Mouse (Mus musculus) CH12.LX (cell line): ENCODE data around the gene Rin3. TPM values are rescaled to one million over a fixed set of nuclear protein-coding genes. Genes with fewer than 3 reads are reported as not detected.

Source experiments
- DNase-seq: peaks from one replicate; pipeline ENCODE4 v3.0.0-alpha.2; 2013; ENCODE audit errors: extremely low read depth
- H3K27ac ChIP-seq: 2 replicates; pipeline ENCODE4 v1.5.1; 2012; ENCODE audit warnings: low read depth, mild to moderate bottlenecking, control low read depth, moderate library complexity; ENCODE audit not compliant: insufficient read depth
- H3K27me3 ChIP-seq: replicated peaks from 2 replicates; pipeline ENCODE3; 2012; ENCODE audit warnings: inconsistent platforms
- H3K36me3 ChIP-seq, 2 experiments: replicated peaks in 1 of 2; 2 replicates each; pipeline versions ENCODE3 to v1.6.1; 2012; ENCODE audit warnings: inconsistent platforms in 1 of 2, low read length in 1 of 2, mild to moderate bottlenecking in 1 of 2, mixed read lengths in 1 of 2, moderate library complexity in 1 of 2; ENCODE audit not compliant: control insufficient read depth in 1 of 2, insufficient read depth in 1 of 2
- H3K4me1 ChIP-seq, 2 experiments: 2 replicates each; pipeline ENCODE4 v1.6.1; 2012; ENCODE audit warnings: inconsistent platforms in 1 of 2, moderate library complexity in 1 of 2; ENCODE audit not compliant: insufficient read depth in 2 of 2, control insufficient read depth in 1 of 2
- H3K4me2 ChIP-seq: 2 replicates; pipeline ENCODE4 v1.6.1; 2012; ENCODE audit warnings: low read depth, mild to moderate bottlenecking, control low read depth; ENCODE audit not compliant: poor library complexity, insufficient read depth, severe bottlenecking
- H3K4me3 ChIP-seq, 3 experiments: fragments of 150-350 bp in 1 of 3; sonication (generic) in 1 of 3; replicated peaks in 1 of 3; 2 replicates each; pipeline versions ENCODE3 to v1.5.1; 2011 to 2012; ENCODE audit warnings: low read depth in 2 of 3, low read length in 2 of 3, mild to moderate bottlenecking in 2 of 3, moderate library complexity in 2 of 3, control low read depth in 1 of 3, improper control_type of control experiment in 1 of 3, inconsistent platforms in 1 of 3, mixed read lengths in 1 of 3; ENCODE audit not compliant: poor library complexity in 1 of 3
- H3K79me2 ChIP-seq: replicated peaks from 2 replicates; pipeline ENCODE4 v1.6.1; 2012; ENCODE audit warnings: mild to moderate bottlenecking, moderate library complexity; ENCODE audit not compliant: control insufficient read depth, poor library complexity, insufficient read depth, severe bottlenecking; ENCODE audit errors: extremely low read depth
- H3K9ac ChIP-seq: 2 replicates; pipeline ENCODE4 v1.6.1; 2012; ENCODE audit warnings: low read depth, mild to moderate bottlenecking, control low read depth, moderate library complexity; ENCODE audit not compliant: insufficient read depth
- H3K9me3 ChIP-seq: replicated peaks from 2 replicates; pipeline ENCODE3; 2012; ENCODE audit warnings: low read length, inconsistent platforms, mixed read lengths
- BHLHE40 ChIP-seq: IDR thresholded peaks from 2 replicates; pipeline ENCODE4 v1.6.1; 2011; ENCODE audit warnings: mild to moderate bottlenecking, low read depth, low read length, improper control_type of control experiment
- CHD2 ChIP-seq: IDR thresholded peaks from 2 replicates; pipeline ENCODE4 v1.6.1; 2011; ENCODE audit warnings: low read length, improper control_type of control experiment
- CTCF ChIP-seq, 2 experiments: IDR thresholded peaks in 1 of 2; conservative IDR thresholded peaks in 1 of 2; 2 replicates each; pipeline ENCODE4 v1.5.1; 2011 to 2012; ENCODE audit warnings: low read depth in 2 of 2, low read length in 2 of 2, improper control_type of control experiment in 1 of 2, inconsistent platforms in 1 of 2, mild to moderate bottlenecking in 1 of 2, moderate library complexity in 1 of 2
- E2F4 ChIP-seq: IDR thresholded peaks from 2 replicates; pipeline ENCODE4 v1.6.1; 2011; ENCODE audit warnings: low read depth, low read length, improper control_type of control experiment; ENCODE audit not compliant: insufficient replicate concordance
- ELF1 ChIP-seq: IDR thresholded peaks from 2 replicates; pipeline ENCODE4 v1.6.1; 2014; ENCODE audit warnings: low read depth, mild to moderate bottlenecking, inconsistent platforms, low read length, improper control_type of control experiment
- EP300 ChIP-seq: IDR thresholded peaks from 2 replicates; pipeline ENCODE4 v1.6.1; 2011; ENCODE audit warnings: low read length, improper control_type of control experiment
- GABPA ChIP-seq: IDR thresholded peaks from 2 replicates; pipeline ENCODE4 v1.6.1; 2012; ENCODE audit warnings: low read depth, low read length, improper control_type of control experiment, inconsistent platforms; ENCODE audit not compliant: insufficient replicate concordance
- IRF4 ChIP-seq: IDR thresholded peaks from 2 replicates; pipeline ENCODE4 v1.6.1; 2014; ENCODE audit warnings: low read depth, mild to moderate bottlenecking, inconsistent platforms, low read length, improper control_type of control experiment
- JUN ChIP-seq: IDR thresholded peaks from 2 replicates; pipeline ENCODE4 v1.6.1; 2011; ENCODE audit warnings: low read depth, mild to moderate bottlenecking, low read length, improper control_type of control experiment, moderate library complexity; ENCODE audit not compliant: insufficient read depth
- JUND ChIP-seq: conservative IDR thresholded peaks from 2 replicates; pipeline ENCODE4 v1.6.1; 2011; ENCODE audit warnings: low read depth, low read length, improper control_type of control experiment
- MAFK ChIP-seq: IDR thresholded peaks from 2 replicates; pipeline ENCODE4 v1.6.1; 2011; ENCODE audit warnings: low read length, improper control_type of control experiment; ENCODE audit not compliant: insufficient replicate concordance
- MAZ ChIP-seq: IDR thresholded peaks from 2 replicates; pipeline ENCODE4 v1.6.1; 2012; ENCODE audit warnings: low read depth, mild to moderate bottlenecking, inconsistent platforms, low read length, improper control_type of control experiment, moderate library complexity
- NRF1 ChIP-seq: IDR thresholded peaks from 2 replicates; pipeline ENCODE4 v1.6.1; 2014; ENCODE audit warnings: low read depth, mild to moderate bottlenecking, inconsistent platforms, low read length, improper control_type of control experiment, moderate library complexity
- PAX5 ChIP-seq: IDR thresholded peaks from 2 replicates; pipeline ENCODE4 v1.6.1; 2012; ENCODE audit warnings: low read length, inconsistent platforms, mixed read lengths
- POLR2AphosphoS2 ChIP-seq: IDR thresholded peaks from 2 replicates; pipeline ENCODE4 v1.6.1; 2011; ENCODE audit warnings: low read depth, low read length, improper control_type of control experiment
- RAD21 ChIP-seq: IDR thresholded peaks from 2 replicates; pipeline ENCODE4 v1.6.1; 2011; ENCODE audit warnings: low read depth, mild to moderate bottlenecking, low read length, improper control_type of control experiment, moderate library complexity
- RCOR1 ChIP-seq: conservative IDR thresholded peaks from 2 replicates; pipeline ENCODE4 v1.6.1; 2012; ENCODE audit warnings: low read depth, mild to moderate bottlenecking, inconsistent platforms, low read length, improper control_type of control experiment
- TCF12 ChIP-seq: IDR thresholded peaks from 2 replicates; pipeline ENCODE4 v1.6.1; 2014; ENCODE audit warnings: low read depth, mild to moderate bottlenecking, inconsistent platforms, low read length, improper control_type of control experiment
- USF1 ChIP-seq: IDR thresholded peaks from 2 replicates; pipeline ENCODE4 v1.6.1; 2014; ENCODE audit warnings: low read depth, mild to moderate bottlenecking, inconsistent platforms, low read length, improper control_type of control experiment
- ZKSCAN1 ChIP-seq: IDR thresholded peaks from 2 replicates; pipeline ENCODE4 v1.6.1; 2012; ENCODE audit warnings: low read depth, inconsistent platforms, low read length, improper control_type of control experiment, borderline replicate concordance
- ZMIZ1 ChIP-seq: IDR thresholded peaks from 2 replicates; pipeline ENCODE4 v1.6.1; 2012; ENCODE audit warnings: low read depth, mild to moderate bottlenecking, inconsistent platforms, low read length, improper control_type of control experiment
- ZNF384 ChIP-seq: IDR thresholded peaks from 2 replicates; pipeline ENCODE4 v1.6.1; 2012; ENCODE audit warnings: low read depth, low read length, improper control_type of control experiment, inconsistent platforms
- dilution Hi-C: fragments of 300-500 bp; cut with MboI; formaldehyde crosslinking; loops from 2 replicates; pipeline ENCODE4 v1.14.3; 2020; ENCODE audit warnings: low sequenced_read_pairs; ENCODE audit not compliant: extremely low pct_unique_long_range_greater_than_20kb, extremely low pct_ligation_motif_present
- in situ Hi-C: fragments of 300-500 bp; cut with MboI; formaldehyde crosslinking; loops from 3 replicates; pipeline ENCODE4 v1.14.3; 2019; ENCODE audit warnings: low sequenced_read_pairs, low pct_ligation_motif_present, low pct_unique_long_range_greater_than_20kb, mixed read lengths
- polyA plus RNA-seq: library from polyadenylated mRNA; unstranded; fragments of >175 nt; gene quantifications from 2 replicates; pipeline ENCODE4 v1.2.1, GENCODE M21; 2012; ENCODE audit warnings: low read depth; ENCODE audit not compliant: insufficient read length
- total RNA-seq, 2 experiments: library from RNA; depleted of rRNA; stranded (reverse); fragments of 300-350 nt in 1 of 2; fragments of >200 nt in 1 of 2; gene quantifications; 2 replicates each; pipeline ENCODE4 v1.2.3; 2012 to 2014

Rin3 gene
- total and polyA plus RNA-seq, 3 experiments = 2.4 to 10.0 (median 8.4) TPM

DNA sequence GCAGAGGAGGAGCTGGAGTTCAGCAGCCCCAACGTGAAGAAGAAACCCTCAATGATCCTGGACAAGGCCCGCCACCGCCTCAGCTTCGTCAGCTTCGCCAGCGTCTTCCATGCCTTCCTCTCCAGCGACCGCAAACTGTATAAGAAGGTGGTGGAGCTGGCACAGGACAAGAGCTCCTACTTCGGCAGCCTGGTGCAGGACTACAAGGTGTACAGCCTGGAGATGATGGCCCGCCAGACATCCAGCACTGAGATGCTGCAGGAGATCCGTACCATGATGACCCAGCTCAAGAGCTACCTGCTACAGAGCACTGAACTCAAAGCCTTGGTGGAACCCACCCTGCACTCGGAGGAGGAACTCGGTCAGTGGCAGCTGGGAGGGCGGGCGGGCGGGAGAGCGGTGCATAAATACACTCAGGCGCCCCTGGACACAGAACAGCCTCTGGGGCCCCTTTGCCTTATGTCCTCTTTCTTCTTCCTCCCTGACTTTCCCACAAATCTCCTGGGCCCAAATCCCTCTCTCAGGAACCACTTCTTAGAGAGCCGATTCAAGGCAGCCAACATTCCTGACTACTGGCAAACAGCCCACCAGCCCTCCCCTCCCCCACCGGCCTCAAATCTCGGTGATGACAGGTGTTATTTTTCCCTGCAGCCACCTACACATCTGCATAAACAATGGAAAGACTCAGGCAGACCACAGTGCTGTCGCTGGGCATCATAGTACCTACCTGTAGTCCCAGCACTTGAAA, 86.8 kb downstream of the Rin3 start:
- Histone ChIP-seq H3K4me2 (no peak overlapping the region), H3K4me3 (peak overlapping the region in 1 of 3 experiments; percentile 18), H3K27ac (no peak overlapping the region), H3K4me1 (peaks cover 46 to 68% of the 10 kb centered on the region in 2 experiments), H3K27me3 (no peaks in the 10 kb centered on the region), H3K9me3 (no peaks in the 10 kb centered on the region), H3K9ac (no peak overlapping the region), H3K79me2 (no peaks in the 10 kb centered on the region), H3K36me3 (peaks cover 20 to 52% of the 10 kb centered on the region in 2 experiments)
- dilution Hi-C loops (no loop called here), in situ Hi-C loops (no loop called here)
- no peak for TF ChIP-seq ZNF384
- TF ChIP-seq IRF4 = no peak
- no peak for TF ChIP-seq E2F4
- no peak for TF ChIP-seq RAD21
- no peak for TF ChIP-seq NRF1
- TF ChIP-seq POLR2AphosphoS2 = no peak
- TF ChIP-seq JUN = no peak
- TF ChIP-seq MAFK = no peak
- TF ChIP-seq CTCF (conservative IDR thresholded peaks at IDR 0.05 in 1 of 2, IDR thresholded peaks at IDR 0.05 in 1 of 2; ENCODE audit: low read depth in 2 of 2, low read length in 2 of 2) = no peak
- no peak for TF ChIP-seq EP300
- TF ChIP-seq CHD2 = no peak
- TF ChIP-seq ZMIZ1 = no peak
- no peak for TF ChIP-seq GABPA
- no peak for DNase-seq

GRCm38 (mm10) chr12:102370931-102371500, 88.2 kb downstream of the Rin3 start:
- no peaks in the 10 kb centered on the region for H3K79me2 ChIP-seq
- H3K27ac ChIP-seq = no peak overlapping the region
- DNase-seq = no peak
- TF ChIP-seq MAZ (no peak), ZKSCAN1 (no peak), TCF12 (no peak), CHD2 (no peak), RCOR1 (no peak), BHLHE40 (no peak), USF1 (no peak), ZNF384 (no peak), MAFK (no peak), JUND (no peak), PAX5 (no peak), IRF4 (no peak), JUN (no peak), ELF1 (no peak), E2F4 (no peak), POLR2AphosphoS2 (no peak), EP300 (no peak), CTCF (conservative IDR thresholded peaks at IDR 0.05 in 1 of 2, IDR thresholded peaks at IDR 0.05 in 1 of 2; ENCODE audit: low read depth in 2 of 2, low read length in 2 of 2) (no peak), RAD21 (no peak)
- H3K9ac ChIP-seq = no peak overlapping the region
- no peaks in the 10 kb centered on the region for H3K9me3 ChIP-seq
- H3K4me2 ChIP-seq = no peak overlapping the region
- in situ Hi-C loops (no loop called here), dilution Hi-C loops (no loop called here)
- H3K27me3 ChIP-seq = no peaks in the 10 kb centered on the region
- peaks cover 37 to 61% of the 10 kb centered on the region in 2 experiments for H3K4me1 ChIP-seq
- H3K36me3 ChIP-seq = peaks cover 30 to 63% of the 10 kb centered on the region in 2 experiments
- H3K4me3 ChIP-seq = no peak overlapping the region
